Mouse (Mus musculus) thymus, adult 18-20 months (tissue): ENCODE data around the gene Cep350.
"Not testable (repeated sequence)": the region's sequence is repeated elsewhere in the genome, so short reads cannot be mapped to it uniquely, and the experiment has no call there.

Source experiments
- DNase-seq, 2 experiments: peaks; one replicate each; pipeline ENCODE4 v3.0.0; 2022; ENCODE audit warnings: mixed read lengths in 2 of 2

Gene Cep350

DNA sequence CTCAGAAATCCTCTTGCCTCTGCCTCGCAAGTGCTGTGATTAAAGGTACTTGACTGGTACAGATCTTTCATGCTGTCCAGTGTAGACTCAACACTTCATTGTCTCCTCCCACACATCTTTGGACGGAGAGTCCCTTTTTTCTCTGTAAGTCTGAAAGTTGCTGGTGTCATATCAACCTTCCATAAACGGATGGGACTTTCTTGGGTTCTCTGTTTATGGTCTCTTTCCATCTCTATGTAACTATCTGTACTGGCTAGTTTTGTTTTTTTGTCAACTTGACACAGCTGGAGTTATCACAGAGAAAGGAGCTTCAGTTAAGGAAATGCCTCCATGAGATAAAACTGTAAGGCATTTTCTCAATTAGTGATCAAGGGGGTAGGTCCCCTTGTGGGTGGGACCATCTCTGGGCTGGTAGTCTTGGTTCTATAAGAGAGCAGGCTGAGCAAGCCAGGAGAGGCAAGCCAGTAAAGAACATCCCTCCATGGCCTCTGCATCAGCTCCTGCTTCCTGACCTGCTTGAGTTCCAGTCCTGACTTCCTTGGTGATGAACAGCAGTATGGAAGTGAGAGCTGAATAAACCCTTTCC is 90.3 kb downstream of the Cep350 start:
- not testable (repeated sequence) for DNase-seq

DNA sequence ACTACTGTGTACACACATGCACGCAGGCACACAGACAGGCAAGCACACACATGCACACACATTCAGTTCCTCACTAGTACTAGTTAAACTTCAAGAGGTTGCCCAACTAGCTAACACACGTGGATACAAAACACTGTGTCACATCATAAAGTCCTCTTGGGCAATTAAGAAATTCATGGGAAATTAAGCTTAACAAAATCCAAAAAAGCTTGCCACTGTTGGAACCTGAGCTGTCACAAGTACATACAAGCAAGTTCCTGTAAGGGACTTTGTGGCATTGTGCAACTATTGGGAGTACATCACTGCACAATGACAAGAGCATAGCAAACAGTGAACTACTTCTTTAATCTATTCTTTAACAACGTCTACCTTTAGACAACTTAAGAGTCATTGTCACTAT is 93.5 kb downstream of the Cep350 start:
- no peak for DNase-seq

DNA sequence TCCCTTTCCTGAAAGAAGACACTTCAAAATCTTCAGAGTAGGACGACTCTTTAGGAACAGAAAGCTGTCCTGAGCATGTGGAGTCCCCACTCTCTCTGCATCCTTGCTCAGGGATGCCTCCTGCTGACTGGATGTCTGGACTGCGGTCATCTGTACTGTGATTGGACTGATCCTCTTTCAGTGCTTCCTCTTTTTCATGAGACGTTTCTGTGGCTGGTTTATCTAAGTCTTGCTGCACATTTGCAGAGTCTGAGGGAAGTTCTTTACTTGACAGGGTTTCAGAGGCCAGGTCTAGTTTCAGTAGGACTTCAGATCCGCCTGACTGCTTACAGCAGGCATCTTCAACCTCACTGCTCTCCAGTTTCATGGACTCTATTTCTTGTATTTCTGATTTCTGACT is 110.1 kb downstream of the Cep350 start:
- DNase-seq, result no peak

DNA sequence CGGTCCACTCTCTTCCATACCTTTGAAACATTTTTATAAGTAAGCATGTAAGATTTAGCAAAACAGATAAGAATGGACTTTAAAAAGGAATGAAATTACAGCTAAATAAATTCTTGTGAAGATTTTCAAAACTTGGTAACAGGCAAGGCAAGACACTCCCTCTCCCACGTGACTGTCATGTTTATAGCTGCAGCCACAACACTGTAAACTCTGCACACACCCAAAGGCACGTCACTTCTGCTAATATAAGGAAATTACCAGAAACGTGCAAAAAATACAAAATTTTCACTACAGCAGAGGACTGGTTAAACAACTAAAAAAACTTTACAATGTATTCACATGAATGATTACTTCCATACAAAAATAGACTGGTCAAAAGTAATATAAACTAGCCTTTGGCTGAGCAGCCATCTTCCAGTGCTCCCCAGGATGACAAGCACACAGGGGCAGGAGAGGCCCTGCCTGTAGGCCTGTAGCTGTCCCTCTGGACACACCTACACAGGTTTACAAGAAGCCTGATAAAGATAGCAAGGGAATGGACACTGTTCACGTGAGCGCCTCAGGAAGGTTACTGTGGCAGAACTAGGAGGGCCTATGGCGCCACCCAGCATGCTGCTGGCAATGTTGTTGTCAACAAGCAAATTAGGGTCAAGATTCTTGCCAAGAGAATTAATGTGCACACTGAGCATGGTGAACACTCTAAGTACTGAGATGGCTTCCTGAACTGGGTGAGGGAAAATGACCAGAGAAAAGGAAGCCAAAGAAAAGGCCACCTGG is 117.9 kb downstream of the Cep350 start:
- DNase-seq, result no peak

DNA sequence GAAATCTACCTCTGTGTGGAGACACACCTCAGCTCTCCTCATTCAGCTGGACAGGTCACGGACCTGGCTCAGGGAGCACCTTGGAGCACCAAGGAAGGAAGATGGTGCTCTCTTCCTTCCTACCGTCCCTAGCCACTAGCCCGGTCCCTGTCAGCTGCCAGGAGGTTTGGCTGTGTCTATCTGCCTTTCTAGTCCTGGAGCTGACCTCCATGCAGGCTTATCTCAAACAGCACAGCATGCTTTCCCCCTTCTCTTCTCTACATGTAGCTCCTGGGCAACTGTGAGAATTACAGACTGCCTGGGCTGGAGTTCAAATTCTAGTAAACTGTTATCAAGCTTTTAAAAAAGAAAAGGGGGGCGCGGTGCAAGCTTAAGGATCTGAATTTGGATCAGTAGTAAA is 120.0 kb downstream of the Cep350 start:
- DNase-seq, result no peak

DNA sequence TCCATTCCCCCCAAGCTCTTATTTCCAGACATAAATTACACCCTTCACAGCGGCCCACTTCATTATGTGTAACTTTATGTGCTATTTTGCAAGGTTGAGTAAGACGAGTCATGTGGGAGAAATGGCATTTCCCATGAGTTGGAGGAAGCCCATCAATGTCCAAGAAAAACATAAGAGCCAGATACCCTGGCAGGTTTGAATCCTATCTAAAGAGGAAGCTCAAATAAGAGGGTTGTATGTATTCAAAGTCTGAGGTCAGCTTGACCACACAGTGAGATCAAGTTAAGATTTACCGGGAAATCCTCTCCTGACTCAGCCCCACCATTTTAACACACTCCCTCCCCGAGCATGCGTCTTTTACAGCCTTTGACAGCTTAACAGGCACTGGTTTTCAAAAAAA is 128.8 kb downstream of the Cep350 start:
- DNase-seq, result no peak

DNA sequence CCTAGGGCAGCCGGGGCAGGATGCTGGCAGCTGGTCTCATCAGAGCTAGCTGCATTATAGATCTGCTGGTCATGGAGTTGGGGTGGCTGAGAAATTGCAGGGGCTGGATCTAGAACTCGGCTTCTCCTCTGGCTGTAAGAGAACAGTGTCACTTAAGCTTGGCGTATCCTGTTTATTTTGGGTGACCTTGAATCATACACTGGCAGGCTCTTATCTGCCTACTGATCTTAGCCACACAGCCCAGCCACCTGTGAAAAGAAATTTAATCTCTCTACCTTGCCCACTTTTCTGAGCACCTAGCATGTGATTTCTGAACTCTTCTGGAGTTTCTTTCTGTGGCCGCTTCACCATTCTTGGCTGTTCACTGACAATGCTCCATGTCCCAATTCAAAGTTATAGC is 129.5 kb downstream of the Cep350 start:
- DNase-seq, result no peak

DNA sequence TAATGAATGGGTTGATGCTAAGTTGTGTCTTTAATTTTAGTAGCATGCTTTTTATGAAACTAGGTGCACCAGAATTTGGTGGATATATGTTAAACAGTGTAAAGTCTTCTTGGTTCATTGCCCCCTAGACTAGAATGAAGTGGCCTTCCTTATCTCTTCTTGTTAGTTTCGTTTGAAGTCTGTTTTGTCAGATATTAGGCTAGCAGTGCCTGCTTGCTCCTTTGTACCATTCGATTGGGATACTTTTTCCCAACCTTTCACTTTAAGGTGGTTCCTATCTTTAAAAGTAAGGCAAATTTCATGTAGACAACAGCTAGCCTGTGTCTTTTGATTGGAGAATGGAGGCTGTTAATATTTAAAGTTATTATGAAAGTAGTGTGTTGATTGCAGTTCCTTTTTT is 137.4 kb downstream of the Cep350 start:
- DNase-seq, result no peak

DNA sequence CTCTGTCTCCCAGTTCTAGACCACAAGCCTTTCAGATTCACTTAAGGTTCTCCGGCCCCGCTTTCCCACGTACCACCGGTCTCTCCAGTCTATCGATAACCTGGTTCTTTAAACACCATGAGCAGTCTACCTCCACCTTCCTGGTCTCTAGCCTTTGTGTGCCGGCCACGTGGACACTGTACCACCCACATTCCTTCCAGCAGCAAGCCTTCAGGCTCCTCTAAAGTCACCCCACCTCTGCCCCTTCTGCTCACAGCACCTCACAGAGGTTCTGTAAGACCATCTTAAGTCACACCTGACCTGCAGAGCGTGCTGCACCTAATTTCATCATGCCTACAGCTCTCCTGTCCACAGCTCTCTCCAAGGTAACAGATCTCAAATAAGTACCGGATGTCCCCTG is 139.4 kb downstream of the Cep350 start:
- no peak for DNase-seq

DNA sequence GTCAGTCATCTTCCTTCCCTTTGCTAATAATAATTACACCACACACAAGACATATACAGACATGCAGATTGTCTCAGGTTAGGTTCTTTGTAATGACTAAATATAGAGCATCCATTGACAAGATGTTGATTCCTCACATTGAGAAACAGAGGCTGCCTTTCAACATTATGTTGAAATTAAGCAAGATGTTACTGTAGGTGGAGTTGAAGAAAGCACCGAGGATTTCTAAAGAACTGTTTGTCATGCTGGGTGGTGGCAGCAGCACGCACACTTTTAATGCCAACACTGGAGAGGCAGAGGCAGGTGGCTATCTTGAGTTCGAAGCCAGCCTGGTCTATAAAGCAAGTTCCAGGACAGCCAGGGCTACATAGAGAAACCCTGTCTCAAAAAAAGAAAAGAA is 141.1 kb downstream of the Cep350 start:
- no peak for DNase-seq

DNA sequence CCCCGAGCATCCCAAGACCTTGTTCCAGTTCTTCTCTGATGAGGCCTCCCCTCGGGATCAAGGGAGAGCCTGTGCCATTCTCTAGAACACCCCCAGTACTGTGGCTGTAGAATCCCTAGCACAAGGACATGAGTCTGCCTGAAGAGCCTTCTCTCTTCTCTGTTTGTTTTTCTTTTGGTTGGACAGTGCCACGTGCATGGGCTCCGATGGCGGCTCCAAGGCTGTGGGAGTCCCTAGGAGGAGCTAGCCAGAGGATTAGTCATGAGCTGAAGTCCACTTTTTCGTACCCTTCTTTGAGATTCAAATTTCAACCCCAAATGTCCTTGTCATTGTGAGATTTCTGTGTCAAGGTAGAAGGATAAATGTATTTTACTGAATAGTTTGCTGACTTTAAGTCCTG is 142.2 kb downstream of the Cep350 start:
- DNase-seq, result no peak

DNA sequence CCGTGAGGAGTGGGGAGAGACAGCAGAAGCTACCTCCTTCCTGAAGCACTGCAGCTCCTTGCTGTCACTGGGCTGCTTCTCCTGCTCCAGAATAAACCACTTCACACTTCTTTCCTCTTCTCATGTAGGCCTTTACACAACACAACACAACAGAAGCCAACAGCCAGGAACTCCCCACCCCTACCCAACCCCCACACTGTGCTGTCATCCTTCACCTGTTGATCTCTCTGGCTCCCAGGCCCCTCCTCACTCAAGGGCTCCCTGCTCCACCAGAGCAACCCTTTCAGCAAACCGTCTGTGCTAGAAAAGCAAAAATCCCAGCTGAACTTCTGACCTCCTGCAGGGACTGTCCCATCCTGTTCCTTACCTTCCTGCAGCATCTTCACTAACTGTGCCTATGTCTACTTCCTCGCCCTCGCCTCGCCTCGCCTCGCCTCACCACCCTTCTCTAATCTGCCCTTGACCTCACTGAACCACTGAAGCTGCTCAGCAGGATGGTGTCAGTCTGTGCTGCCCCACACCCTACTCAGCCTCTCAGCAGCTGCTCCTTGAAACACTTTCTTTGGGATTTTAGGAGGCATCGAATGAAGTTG is 145.3 kb downstream of the Cep350 start:
- no peak for DNase-seq

DNA sequence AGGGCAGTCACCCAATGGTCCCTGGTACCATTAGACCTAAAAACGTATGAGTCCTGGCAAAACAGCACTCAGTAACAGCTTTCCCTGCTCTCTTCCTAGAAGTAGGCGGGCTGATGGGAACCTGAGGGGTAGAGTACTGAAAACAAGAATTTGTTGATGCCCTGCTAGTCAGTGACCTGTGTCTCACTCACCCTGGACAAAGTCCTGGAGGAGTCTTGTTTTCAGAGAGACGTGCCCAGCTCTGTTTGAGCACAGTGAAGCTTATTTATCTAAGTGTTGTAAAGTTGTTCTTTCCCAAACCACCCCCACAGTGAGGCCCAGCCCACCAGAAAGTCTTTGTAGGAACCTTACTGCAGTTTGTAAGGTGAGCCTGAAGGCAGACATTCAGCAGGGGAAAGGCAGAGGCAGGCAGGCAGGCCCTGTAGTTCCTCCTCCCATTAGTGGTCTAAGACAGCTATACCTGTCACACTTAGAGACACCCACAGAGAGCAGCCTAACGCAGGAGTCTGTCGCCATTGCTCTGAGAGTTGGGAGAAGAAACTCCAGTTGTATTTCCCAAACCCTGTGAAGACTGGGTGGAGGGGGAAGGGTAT is 146.2 kb downstream of the Cep350 start:
- no peak for DNase-seq

DNA sequence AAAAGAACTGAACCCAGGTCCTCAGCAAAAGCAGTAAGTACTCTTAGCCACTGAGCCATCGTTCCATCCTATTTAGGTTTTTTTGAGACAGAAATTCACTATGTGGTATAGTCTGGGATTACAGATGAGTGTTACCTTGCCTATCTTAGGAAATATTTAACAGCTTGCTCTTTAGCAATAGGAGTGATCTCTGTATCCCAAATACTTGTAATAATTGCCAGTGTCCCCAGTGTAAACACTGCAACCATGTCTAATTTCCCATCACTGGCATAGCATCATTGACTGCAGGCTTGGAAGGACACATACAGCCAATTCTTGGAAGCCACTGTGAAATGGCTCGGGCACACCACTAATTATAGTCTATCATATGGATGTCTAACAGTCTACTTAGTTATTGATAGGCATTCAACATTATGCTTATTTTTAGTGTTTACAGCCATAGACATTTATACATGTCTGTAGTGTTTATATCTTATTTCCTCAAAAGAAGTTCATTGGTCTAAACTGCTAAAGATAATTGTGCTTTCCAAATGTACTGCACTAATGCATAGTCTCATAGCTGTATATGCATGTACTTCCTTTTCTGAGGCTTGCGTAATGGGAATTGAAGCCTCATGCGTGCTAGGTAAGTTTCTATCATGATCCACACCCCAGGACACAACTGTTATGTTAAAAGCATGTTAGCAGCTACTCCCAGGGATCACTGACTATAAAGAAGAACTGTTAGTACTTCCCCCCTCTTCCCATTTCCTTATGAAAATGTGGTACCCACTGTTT is 146.9 kb downstream of the Cep350 start:
- no peak for DNase-seq

DNA sequence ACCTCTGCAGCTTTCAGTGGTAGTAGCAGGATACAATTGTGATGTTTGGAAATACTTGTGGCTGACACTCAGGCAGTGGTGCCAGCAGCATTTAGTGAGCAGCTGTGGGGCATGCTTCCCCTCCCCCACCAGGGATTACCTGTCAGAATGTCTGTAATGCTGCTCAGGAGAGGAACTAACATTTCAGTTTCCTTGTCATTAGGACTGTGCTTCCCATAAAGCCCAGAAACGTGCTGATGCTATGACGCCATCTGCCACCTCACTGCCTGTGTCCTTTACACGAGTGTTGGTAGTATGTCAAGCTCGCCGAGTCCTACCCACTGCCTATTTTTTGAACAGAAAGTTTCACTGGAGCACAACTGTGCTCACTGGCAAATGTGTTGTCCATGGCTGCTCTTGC is 152.4 kb downstream of the Cep350 start:
- no peak for DNase-seq

DNA sequence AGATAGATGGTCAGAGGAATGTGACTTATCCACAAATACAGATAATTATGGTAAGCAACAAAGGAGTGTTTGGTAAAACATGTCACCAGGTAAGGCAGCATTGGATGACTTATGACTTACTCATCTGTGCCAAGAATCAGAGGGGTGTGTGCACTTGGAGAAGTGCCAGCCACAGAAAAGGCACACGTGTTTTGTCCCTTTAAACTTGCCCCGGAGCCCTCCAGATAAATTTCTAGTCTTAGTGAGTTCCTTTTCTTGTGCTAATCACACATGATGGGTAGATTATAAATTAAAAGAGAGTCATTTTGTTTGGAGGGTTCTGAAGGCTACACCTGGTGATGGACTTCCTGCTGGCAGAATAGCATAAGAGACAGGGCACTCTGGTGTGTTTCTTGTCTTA is 156.9 kb downstream of the Cep350 start:
- DNase-seq, result no peak

DNA sequence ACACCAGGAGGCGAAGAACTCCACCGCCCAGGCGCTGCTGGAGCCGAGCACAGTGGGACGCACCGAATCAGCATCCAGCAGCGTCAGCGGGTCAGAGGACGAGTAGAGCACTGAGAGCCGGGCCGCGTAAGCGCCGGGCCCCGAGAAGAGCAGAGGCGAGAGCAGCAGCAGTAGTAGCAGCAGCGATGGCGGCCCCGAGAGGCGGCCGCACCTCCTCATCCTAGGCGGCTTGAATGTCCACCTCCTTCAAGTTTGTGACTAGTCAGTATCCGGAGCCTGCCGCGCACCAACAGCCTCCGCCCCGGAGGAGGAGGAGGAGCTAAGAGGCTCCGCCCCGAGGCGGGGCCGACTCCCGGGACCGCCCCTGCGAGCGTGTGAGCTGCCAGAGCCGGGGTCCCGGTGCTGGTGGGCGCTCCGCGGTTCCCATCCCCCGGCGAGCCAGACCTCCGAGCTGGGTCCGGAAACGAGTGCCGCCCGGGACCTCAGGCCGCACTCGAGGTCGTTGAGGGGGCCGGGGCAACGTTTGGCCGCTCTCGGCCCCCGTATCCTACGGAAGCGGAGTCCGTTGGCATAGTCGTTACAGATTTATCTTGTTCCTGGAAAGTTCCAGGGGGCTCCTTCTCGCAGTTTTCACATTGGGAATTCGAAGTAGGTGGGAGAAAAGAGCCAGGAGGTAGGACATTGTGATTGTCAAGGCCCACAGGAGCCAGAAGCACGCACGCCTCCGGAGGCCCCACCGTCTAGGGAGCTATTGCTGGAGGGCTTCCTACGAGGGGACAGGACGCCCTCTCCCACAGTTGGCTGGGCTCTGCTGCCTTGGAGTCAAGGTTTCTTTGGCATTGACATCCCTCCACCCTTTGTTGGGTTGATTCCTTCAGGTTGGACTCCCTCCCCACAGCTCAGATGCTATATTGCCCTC is 160.2 kb downstream of the Cep350 start, which contains the start of gene Qsox1:
Gene Qsox1, minus strand, starts transcription at position 309 of the 919 bp plus-strand sequence.
- peak; percentile 71 to 74 for DNase-seq

DNA sequence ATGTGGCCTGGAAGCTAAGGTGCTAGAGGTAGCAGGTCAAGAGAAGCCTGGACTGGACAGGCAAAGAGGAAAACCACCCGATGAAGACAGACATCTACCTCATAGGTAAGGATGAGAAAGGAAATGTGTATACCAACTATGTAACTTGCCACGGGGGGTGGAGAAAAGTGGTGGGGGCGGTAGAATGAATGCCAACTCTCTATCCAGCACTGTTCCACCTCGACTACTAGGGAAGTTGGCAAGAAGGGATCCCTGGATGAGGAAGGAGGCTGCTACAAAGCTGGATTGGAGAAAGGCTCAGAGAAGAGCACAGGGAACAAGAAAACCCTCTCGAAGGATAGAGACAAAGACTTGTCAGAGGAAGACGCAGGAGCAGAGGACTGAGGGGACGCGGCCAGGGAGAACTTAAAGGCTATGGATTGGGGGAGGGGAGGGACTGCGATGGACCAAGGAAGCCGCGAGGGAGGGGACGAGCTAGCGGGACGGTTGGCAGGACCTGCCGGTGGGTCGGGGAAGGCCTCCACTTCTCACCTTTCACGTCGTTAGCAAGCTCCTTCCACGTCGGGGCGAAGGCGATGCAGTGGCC is 161.0 kb downstream of the Cep350 start:
- DNase-seq, result no peak

DNA sequence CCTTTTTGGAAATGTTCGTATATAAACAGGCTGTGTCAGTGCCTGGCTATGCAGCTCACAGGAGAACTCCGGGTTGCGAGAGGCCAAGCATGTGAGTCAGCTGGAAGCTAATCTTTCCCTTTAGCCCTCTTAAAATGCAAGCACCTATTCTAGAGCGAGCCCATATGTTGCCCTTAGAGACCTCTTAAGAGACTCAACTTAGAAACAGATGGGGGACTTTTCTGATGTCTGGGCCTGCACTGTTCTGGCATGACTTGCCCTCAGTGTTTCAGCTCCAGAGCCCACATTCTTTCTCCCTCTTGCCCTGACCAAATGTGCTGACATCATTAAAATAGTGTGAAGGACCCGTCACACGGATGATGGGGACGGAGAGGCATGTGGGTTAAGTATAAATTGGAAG is 162.4 kb downstream of the Cep350 start:
- DNase-seq, result no peak

DNA sequence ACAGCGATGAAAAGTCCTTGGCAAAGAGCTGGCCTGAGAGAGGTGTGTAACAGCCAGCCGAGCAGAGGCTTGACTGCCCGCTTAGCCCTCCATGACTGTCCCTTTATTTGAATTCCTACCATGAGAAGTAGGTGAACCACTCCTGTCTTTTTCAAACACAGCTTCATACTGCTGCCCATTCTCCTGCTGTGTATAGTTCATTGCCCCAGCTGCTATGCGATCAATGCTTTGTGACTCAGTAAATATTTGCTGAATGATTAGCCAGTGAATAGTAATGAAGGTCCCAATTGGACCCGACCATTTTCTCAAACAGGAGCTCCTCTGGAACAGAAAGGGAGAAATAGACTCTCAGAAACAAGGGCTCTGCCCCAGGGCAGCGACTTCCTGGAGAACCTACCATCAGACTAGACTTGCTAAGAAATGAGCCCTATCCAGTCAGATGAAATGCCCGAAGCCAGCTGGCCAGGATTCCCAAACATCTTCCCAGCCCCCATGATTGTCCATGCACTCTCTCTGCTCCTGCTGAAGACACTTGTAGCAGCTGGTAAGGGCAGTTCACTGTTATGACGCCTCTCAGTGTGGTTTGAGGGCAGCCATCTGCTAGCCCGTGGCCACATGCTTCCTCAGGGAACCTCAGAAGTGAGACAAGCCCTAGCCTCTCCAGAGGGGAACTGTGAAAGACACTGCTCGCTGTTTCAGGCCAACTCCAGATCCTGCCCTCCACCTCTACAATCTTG is 163.2 kb downstream of the Cep350 start:
- no peak for DNase-seq

DNA sequence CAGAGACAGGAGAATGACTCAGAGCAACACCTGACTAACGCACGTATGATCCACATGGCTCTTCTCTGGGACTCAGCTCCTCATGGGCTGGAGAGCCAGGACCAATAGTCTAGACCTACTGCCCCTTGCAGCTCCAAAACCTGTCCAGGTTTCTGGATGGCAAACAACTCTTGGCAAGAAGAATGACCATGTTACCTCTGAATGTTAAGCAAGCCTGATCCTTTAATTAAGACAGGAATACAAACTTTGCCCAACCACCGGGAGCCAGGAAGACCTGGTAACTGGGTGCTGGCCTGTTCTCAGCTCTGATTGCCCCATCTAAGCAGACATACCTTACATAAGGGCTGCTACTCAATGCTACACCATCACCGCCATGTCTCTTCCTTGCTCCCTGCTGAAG is 164.8 kb downstream of the Cep350 start:
- DNase-seq, result no peak
